Mouse (Mus musculus) liver, embryonic 12.5 days (tissue): ENCODE measurements around the gene Cbarp. TPM values are rescaled to one million over a fixed set of nuclear protein-coding genes. Genes with fewer than 3 reads are reported as not detected.

Source experiments
- ATAC-seq: fragments of 200-750 bp; cut with Nextera tagmentation; 2 replicates; pipeline ENCODE4 v1.8.0; 2017; ENCODE audit warnings: moderate number of reproducible peaks, mild to moderate bottlenecking, moderate library complexity
- H3K27ac ChIP-seq: fragments of 300-500 bp; sonication (generic); 2 replicates; pipeline ENCODE4 v1.5.1; 2016; ENCODE audit warnings: mild to moderate bottlenecking
- H3K27me3 ChIP-seq: fragments of 300-500 bp; sonication (generic); replicated peaks from 2 replicates; pipeline ENCODE4 v1.6.1; 2016; ENCODE audit warnings: mild to moderate bottlenecking, moderate library complexity
- H3K36me3 ChIP-seq: fragments of 300-500 bp; sonication (generic); 2 replicates; pipeline ENCODE4 v1.6.1; 2016; ENCODE audit warnings: mild to moderate bottlenecking, moderate library complexity
- H3K4me1 ChIP-seq: fragments of 300-500 bp; sonication (generic); 2 replicates; pipeline ENCODE4 v1.6.1; 2016
- H3K4me2 ChIP-seq: fragments of 300-500 bp; sonication (generic); 2 replicates; pipeline ENCODE4 v1.6.1; 2016; ENCODE audit warnings: mild to moderate bottlenecking, moderate library complexity
- H3K4me3 ChIP-seq: fragments of 300-500 bp; sonication (generic); 2 replicates; pipeline ENCODE4 v1.5.1; 2016; ENCODE audit warnings: mild to moderate bottlenecking, moderate library complexity
- H3K9ac ChIP-seq: fragments of 300-500 bp; sonication (generic); 2 replicates; pipeline ENCODE4 v1.6.1; 2016; ENCODE audit warnings: mild to moderate bottlenecking, moderate library complexity
- H3K9me3 ChIP-seq: fragments of 300-500 bp; sonication (generic); replicated peaks from 2 replicates; pipeline ENCODE4 v1.6.1; 2016; ENCODE audit warnings: mild to moderate bottlenecking, moderate library complexity
- whole genome bisulfite sequencing: fragments of 180-500 bp; shearing (Covaris S2); methylation state at CpG from one replicate; pipeline ENCODE4 v1.1.7; 2016; ENCODE audit not compliant: insufficient replicate concordance; 5-methylcytosine and 5-hydroxymethylcytosine counted together
- polyA plus RNA-seq: library from polyadenylated mRNA; unstranded; fragments of >200 nt; fragmentation: Nextera tagmentation; extraction: Ambion mirVana; gene quantifications from 2 replicates; pipeline ENCODE4 v1.2.1, GENCODE M21; 2016

Cbarp gene
- polyA plus RNA-seq, 1 experiment from 2014 or later = 0.94 TPM

GRCm38 (mm10) chr10:80175536-80176269 is 35.1 kb upstream of the Cbarp start:
- no peaks in the 10 kb centered on the region; the same call in 1 of the 2 replicates for H3K9me3 ChIP-seq
- peaks cover 54% of the 10 kb centered on the region for H3K4me1 ChIP-seq
- H3K9ac ChIP-seq = no peak overlapping the region
- H3K27me3 ChIP-seq = peaks cover 40% of the 10 kb centered on the region
- H3K4me3 ChIP-seq = no peak overlapping the region
- peaks cover 17% of the 10 kb centered on the region for H3K36me3 ChIP-seq
- 27% methylated on average over 4 of the region's 4 CpGs for WGBS
- no peak overlapping the region for H3K27ac ChIP-seq
- H3K4me2 ChIP-seq = no peak overlapping the region
- ATAC-seq = no peak

DNA sequence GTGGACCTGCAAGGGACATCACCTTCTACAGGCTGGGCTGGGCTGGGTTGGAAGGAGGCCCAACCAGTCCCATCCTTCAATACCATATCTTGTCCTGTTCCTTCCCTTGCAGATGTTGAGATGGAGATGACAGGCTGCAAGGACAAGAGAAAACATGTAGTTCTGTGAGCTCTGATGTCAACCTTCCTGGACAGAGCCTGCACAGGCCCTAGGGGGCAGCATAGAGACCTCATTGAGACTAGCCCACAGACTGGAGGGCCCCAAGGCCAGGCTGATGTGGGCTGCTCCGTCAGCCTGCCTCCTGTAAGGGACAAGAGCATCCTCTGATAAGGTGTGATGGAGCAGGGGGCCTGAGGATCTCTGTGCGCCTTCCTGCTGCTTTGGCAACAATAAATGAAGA is 34.1 kb upstream of the Cbarp start:
- Histone ChIP-seq H3K27me3 (peaks cover 30% of the 10 kb centered on the region), H3K4me3 (no peak overlapping the region), H3K36me3 (peaks cover 27% of the 10 kb centered on the region), H3K4me1 (peaks cover 57% of the 10 kb centered on the region), H3K9ac (no peak overlapping the region), H3K27ac (peak overlapping the region; percentile 22; the same call in 1 of the 2 replicates), H3K4me2 (no peak overlapping the region), H3K9me3 (no peaks in the 10 kb centered on the region; the same call in 1 of the 2 replicates)
- ATAC-seq = no peak
- WGBS = 32% methylated on average over 2 of the region's 2 CpGs

GRCm38 (mm10) chr10:80173955-80174640 is 33.5 kb upstream of the Cbarp start:
- peaks cover 24% of the 10 kb centered on the region for H3K27me3 ChIP-seq
- H3K36me3 ChIP-seq = peaks cover 31% of the 10 kb centered on the region
- peak overlapping the region; percentile 22; the same call in 1 of the 2 replicates for H3K27ac ChIP-seq
- H3K9me3 ChIP-seq = no peaks in the 10 kb centered on the region; the same call in 1 of the 2 replicates
- H3K4me1 ChIP-seq = peaks cover 56% of the 10 kb centered on the region
- H3K4me2 ChIP-seq = peak overlapping the region; percentile 85
- 76% methylated on average over 10 of the region's 10 CpGs for WGBS
- H3K9ac ChIP-seq = peak overlapping the region; percentile 76; the same call in 1 of the 2 replicates
- no peak overlapping the region for H3K4me3 ChIP-seq
- no peak for ATAC-seq

GRCm38 (mm10) chr10:80173358-80173757 is 32.7 kb upstream of the Cbarp start:
- no peak for ATAC-seq
- Histone ChIP-seq H3K4me1 (peaks cover 61% of the 10 kb centered on the region), H3K36me3 (peaks cover 31% of the 10 kb centered on the region), H3K4me3 (peak overlapping the region; percentile 77), H3K9me3 (no peaks in the 10 kb centered on the region; the same call in 1 of the 2 replicates), H3K4me2 (peak overlapping the region; percentile 85), H3K27me3 (peaks cover 17% of the 10 kb centered on the region), H3K27ac (peak overlapping the region; percentile 78), H3K9ac (peak overlapping the region; percentile 76)
- 4% methylated on average over 11 of the region's 11 CpGs for WGBS

DNA sequence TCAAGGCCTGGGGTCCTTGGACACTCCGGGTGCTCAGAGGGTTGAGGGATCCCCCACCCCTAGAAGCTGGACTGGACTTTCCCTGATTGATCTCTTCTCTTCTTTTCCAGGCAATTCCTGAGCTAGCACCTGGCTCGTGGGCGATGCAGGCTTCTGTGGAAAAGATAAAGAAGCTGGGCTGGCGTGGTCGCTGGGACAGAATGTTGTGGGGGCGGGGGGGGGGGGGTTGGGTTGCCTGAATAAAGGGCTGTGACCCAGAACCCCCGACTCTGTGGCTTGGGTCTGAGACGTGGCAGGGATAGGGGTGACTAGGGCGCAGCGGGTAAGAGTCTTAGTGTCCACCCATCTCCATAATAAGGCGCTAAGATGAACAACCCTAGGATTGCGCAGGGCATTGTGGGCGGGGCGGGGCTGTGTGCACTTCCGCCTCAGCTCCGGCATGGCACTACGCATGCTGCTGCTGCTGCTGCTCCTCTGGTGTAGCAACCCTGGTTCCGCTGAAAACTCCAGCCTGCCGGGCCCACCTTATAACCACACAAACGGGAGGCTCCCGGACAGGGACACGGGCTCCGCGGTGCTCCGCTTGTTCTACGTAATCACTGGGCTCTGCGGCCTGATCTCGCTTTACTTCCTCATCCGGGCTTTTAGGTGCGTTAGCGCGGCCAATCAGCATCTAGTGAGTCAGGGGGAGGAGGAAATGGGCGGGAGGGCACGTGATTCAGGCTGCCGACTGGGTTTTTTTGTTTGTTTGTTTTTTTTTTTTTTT is 32.1 kb upstream of the Cbarp start, which contains the start of gene 1600002K03Rik:
Gene 1600002K03Rik, plus strand, starts transcription at position 418 of the 766 bp plus-strand sequence.
- Histone ChIP-seq H3K4me3 (peak within 1 kb of the TSS; percentile 77), H3K36me3 (peaks cover 31% of the 10 kb centered on the region), H3K4me2 (peak within 1 kb of the TSS; percentile 85), H3K27me3 (peaks cover 10% of the 10 kb centered on the region), H3K9me3 (no peaks in the 10 kb centered on the region; the same call in 1 of the 2 replicates), H3K27ac (peak within 1 kb of the TSS; percentile 86), H3K4me1 (peaks cover 58% of the 10 kb centered on the region), H3K9ac (peak within 1 kb of the TSS; percentile 76)
- ATAC-seq = peak; percentile 80
- WGBS = 4% methylated on average over 34 of the region's 35 CpGs

DNA sequence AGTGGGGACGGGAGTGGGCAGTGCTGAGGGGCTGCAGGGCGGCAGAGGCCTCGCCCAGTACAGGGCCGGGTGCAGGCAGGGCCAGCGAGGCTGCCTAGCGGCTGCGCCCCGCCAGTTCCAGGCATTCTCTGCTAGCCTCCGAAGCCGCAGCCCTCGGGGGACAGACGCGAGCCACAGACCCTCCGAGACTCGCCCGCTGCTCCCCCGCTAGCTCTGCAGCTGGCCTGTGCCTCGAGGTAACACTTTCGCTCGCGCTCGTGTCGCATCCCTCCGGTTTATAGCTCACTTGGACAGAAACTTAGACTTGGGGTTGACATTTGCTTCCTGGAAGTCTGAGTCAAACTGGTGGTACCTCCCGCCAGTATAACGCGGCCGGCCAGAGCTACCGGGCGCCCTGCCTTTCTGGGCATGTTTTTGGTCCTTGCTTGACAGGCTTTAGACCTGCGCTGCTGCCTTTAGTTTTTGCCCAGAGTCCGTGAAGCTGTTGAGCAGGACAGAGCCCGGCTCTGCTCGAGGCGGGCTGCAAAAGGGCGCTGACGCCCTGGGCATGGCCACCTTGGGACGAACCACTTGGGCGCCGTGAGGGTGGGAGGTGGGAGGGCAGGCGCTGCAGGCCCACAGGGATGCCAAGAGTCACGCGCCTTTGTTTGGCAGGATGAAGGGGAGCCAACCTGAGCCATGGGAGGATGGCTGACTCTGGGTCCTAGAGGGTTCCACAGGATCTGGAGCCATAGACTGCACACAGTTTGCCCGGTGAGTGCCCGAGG is 31.3 kb upstream of the Cbarp start:
- Histone ChIP-seq H3K9me3 (no peaks in the 10 kb centered on the region; the same call in 1 of the 2 replicates), H3K4me2 (peak overlapping the region; percentile 85), H3K27me3 (peaks cover 3% of the 10 kb centered on the region; the same call in 1 of the 2 replicates), H3K36me3 (peaks cover 31% of the 10 kb centered on the region), H3K9ac (peak overlapping the region; percentile 76), H3K4me1 (peaks cover 60% of the 10 kb centered on the region), H3K4me3 (peak overlapping the region; percentile 77), H3K27ac (peak overlapping the region; percentile 86)
- ATAC-seq = no peak
- WGBS = 88% methylated on average over 45 of the region's 45 CpGs

GRCm38 (mm10) chr10:80171252-80171651 is 30.6 kb upstream of the Cbarp start:
- no peak for ATAC-seq
- no peak overlapping the region for H3K9ac ChIP-seq
- WGBS = 89% methylated on average over 15 of the region's 15 CpGs
- H3K36me3 ChIP-seq = peaks cover 31% of the 10 kb centered on the region
- H3K27me3 ChIP-seq = no peaks in the 10 kb centered on the region
- H3K4me1 ChIP-seq = peaks cover 67% of the 10 kb centered on the region
- no peak overlapping the region for H3K27ac ChIP-seq
- no peak overlapping the region for H3K4me2 ChIP-seq
- no peak overlapping the region for H3K4me3 ChIP-seq
- H3K9me3 ChIP-seq = no peaks in the 10 kb centered on the region; the same call in 1 of the 2 replicates

DNA sequence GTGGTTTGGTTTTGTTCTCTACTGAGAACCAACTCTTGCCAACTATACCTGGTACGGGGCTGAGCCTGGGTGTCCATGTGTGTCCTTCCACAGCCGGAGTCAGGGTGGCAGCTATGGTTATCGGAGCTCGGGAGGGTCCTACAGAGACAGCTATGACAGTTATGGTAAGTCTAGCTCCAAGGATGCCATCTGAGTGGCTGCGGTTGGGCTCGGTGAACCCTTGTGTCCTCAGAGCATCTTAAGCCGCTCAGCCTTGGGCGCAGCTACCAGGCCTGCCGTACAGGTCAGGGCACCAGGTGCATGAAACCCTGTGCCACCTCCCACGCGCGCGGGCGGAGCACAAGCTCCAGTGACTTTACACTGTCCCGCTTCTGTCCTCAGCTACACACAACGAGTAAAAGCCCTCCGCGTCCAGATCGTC is 30.0 kb upstream of the Cbarp start:
- Histone ChIP-seq H3K27ac (no peak overlapping the region), H3K36me3 (peaks cover 31% of the 10 kb centered on the region), H3K27me3 (no peaks in the 10 kb centered on the region), H3K9me3 (no peaks in the 10 kb centered on the region; the same call in 1 of the 2 replicates), H3K4me2 (no peak overlapping the region), H3K9ac (no peak overlapping the region), H3K4me1 (peaks cover 70% of the 10 kb centered on the region), H3K4me3 (no peak overlapping the region)
- ATAC-seq = no peak
- 94% methylated on average over 19 of the region's 19 CpGs for WGBS

- no peak for ATAC-seq
- no peak overlapping the region for H3K27ac ChIP-seq
- peaks cover 70% of the 10 kb centered on the region for H3K4me1 ChIP-seq
- no peaks in the 10 kb centered on the region for H3K27me3 ChIP-seq
- H3K4me3 ChIP-seq = no peak overlapping the region
- no peaks in the 10 kb centered on the region; the same call in 1 of the 2 replicates for H3K9me3 ChIP-seq
- H3K4me2 ChIP-seq = no peak overlapping the region
- peaks cover 31% of the 10 kb centered on the region for H3K36me3 ChIP-seq
- no peak overlapping the region for H3K9ac ChIP-seq
- 89% methylated on average over 16 of the region's 16 CpGs for WGBS
Measured at GRCm38 (mm10) chr10:80170052-80170451, 29.4 kb upstream of the Cbarp start.

DNA sequence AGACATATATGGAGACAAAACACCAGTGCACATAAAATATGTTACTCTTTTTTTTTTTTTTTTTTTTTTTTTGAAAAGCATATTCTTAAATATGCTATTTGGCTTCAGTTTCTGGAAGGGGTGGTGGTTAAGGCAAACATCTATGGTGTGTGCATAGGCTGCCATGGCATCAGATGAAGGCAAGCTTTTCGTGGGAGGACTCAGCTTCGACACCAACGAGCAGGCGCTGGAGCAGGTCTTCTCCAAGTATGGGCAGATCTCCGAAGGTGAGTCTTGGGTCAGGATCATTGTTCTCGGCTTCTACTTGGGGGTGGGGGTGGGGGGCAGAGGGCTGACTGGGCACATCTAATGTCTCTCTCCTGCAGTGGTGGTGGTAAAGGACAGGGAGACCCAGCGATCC is 29.0 kb upstream of the Cbarp start:
- 93% methylated on average over 7 of the region's 7 CpGs for WGBS
- H3K4me3 ChIP-seq = no peak overlapping the region
- H3K4me2 ChIP-seq = peak overlapping the region; percentile 88; the same call in 1 of the 2 replicates
- no peaks in the 10 kb centered on the region; the same call in 1 of the 2 replicates for H3K9me3 ChIP-seq
- H3K9ac ChIP-seq = no peak overlapping the region
- H3K27ac ChIP-seq = no peak overlapping the region
- no peak for ATAC-seq
- H3K4me1 ChIP-seq = peaks cover 70% of the 10 kb centered on the region
- peaks cover 31% of the 10 kb centered on the region for H3K36me3 ChIP-seq
- no peaks in the 10 kb centered on the region for H3K27me3 ChIP-seq

DNA sequence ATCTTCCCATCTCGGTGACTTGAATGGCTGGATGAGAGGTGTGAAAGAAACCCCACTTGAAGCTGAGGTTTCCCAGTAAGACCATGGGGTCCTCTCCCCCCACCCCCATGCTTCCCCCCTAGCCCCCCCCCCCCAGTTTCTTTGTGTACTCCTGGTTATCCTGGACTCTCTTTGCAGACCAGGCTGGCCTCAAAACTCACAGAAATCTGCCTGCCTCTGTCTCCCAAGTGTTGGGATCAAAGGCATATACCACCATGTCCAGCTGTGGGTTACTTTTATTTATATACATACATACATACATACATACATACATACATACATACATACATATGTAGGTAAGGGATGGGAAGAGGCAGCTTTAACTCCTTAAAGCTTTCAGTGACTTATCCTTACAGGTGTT is 28.4 kb upstream of the Cbarp start:
- Histone ChIP-seq H3K27ac (peak overlapping the region; percentile 98), H3K9me3 (no peaks in the 10 kb centered on the region; the same call in 1 of the 2 replicates), H3K4me1 (peaks cover 70% of the 10 kb centered on the region), H3K27me3 (0 out of 2 replicates have a peak, but pooled peaks cover 5% of the 10 kb centered on the region), H3K4me2 (peak overlapping the region; percentile 88), H3K36me3 (peaks cover 31% of the 10 kb centered on the region), H3K9ac (peak overlapping the region; percentile 92), H3K4me3 (peak overlapping the region; percentile 76)
- WGBS = 60% methylated on average over 1 of the region's 1 CpGs
- ATAC-seq = no peak
